Mouse (Mus musculus) kidney, postnatal 36 days (tissue): ENCODE data around the gene Nudt3.
"Not testable (repeated sequence)": the region's sequence is repeated elsewhere in the genome, so short reads cannot be mapped to it uniquely, and the experiment has no call there.

Experiments
- DNase-seq, 2 experiments: peaks; one replicate each; pipeline ENCODE4 v3.0.0; 2021 to 2022; ENCODE audit warnings: mixed read lengths in 2 of 2

Gene Nudt3

GRCm38 (mm10) chr17:27623360-27624326, at the start of gene Nudt3:
Gene Nudt3 (minus strand): TSS chr17:27623495.
- DNase-seq: peak; percentile 84 to 94

GRCm38 (mm10) chr17:27671720-27672119, 48.4 kb upstream of the Nudt3 start:
- DNase-seq: no peak

GRCm38 (mm10) chr17:27658767-27659166, 35.5 kb upstream of the Nudt3 start:
- no peak for DNase-seq

- DNase-seq: no peak
Observed at GRCm38 (mm10) chr17:27657123-27657522, 33.8 kb upstream of the Nudt3 start.

- DNase-seq: no peak
Observed at GRCm38 (mm10) chr17:27656414-27656813, 33.1 kb upstream of the Nudt3 start.

GRCm38 (mm10) chr17:27656011-27656399, 32.7 kb upstream of the Nudt3 start:
- DNase-seq: no peak

- peak; percentile 19 to 66 for DNase-seq
Observed at GRCm38 (mm10) chr17:27655089-27656010, 32.1 kb upstream of the Nudt3 start, which contains the start of gene Pacsin1. Gene Pacsin1 (plus strand): TSS chr17:27655509.

- DNase-seq: no peak
Observed at GRCm38 (mm10) chr17:27653253-27653959, 30.1 kb upstream of the Nudt3 start.

- DNase-seq: no peak
Observed at GRCm38 (mm10) chr17:27652046-27652790, 28.9 kb upstream of the Nudt3 start.

GRCm38 (mm10) chr17:27650586-27650985, 27.3 kb upstream of the Nudt3 start:
- DNase-seq: peak; percentile 78 to 83

GRCm38 (mm10) chr17:27650160-27650559, 26.9 kb upstream of the Nudt3 start:
- DNase-seq: peak; percentile 79 to 84

- DNase-seq: peak; percentile 26 to 56
Observed at GRCm38 (mm10) chr17:27645807-27646206, 22.5 kb upstream of the Nudt3 start.

- no peak for DNase-seq
Observed at GRCm38 (mm10) chr17:27644572-27644971, 21.3 kb upstream of the Nudt3 start.

GRCm38 (mm10) chr17:27643756-27644155, 20.5 kb upstream of the Nudt3 start:
- DNase-seq: no peak

- DNase-seq: no peak
Observed at GRCm38 (mm10) chr17:27643101-27643500, 19.8 kb upstream of the Nudt3 start.

GRCm38 (mm10) chr17:27642491-27643062, 19.3 kb upstream of the Nudt3 start:
- no peak for DNase-seq

GRCm38 (mm10) chr17:27639851-27640250, 16.6 kb upstream of the Nudt3 start:
- not testable (repeated sequence) for DNase-seq

- DNase-seq: peak in 1 of 2 experiments; percentile 42
Observed at GRCm38 (mm10) chr17:27638921-27639332, 15.6 kb upstream of the Nudt3 start.

- peak; percentile 23 to 49 for DNase-seq
Observed at GRCm38 (mm10) chr17:27637333-27637732, 14.0 kb upstream of the Nudt3 start.

GRCm38 (mm10) chr17:27636132-27637020, 13.1 kb upstream of the Nudt3 start, which contains the start of gene Rps10:
Gene Rps10 (minus strand): TSS chr17:27636669.
- DNase-seq: no peak
